Mouse (Mus musculus): Measurements from ENCODE around the gene Edc3. TPM values are rescaled to one million over a fixed set of nuclear protein-coding genes. Genes with fewer than 3 reads are reported as not detected.

Edc3 gene
- polyA plus RNA-seq, 1 experiment from 2014 or later, result 25.1 TPM

DNA sequence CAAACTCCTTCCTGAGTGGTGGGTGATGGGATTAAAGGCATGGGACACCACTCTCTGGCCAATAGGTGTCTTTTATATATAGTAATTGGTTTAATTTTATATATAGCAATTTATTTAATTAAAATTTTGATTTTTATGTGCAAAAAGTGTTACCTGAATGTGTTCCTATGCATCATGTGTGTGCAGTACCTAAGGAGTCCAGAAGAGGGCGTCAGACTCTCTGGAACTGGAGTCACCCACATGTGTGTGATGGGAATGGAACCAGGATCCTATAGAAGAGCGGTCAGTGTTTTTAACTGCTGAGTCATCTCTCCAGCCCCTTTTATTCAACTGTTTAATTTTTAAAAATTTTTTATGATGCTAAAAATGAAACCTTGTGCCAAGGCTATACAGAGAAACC, 3.9 kb downstream of the Edc3 start:
- no peak for DNase-seq (ENCODE audit: low spot score)
- 76% methylated on average over 2 of the region's 2 CpGs for WGBS
- Histone ChIP-seq H3K4me2 (ENCODE audit: low read depth, low read length, severe bottlenecking) (no peak overlapping the region), H3K9me3 (ENCODE audit: control insufficient read depth, low read length) (no peaks in the 10 kb centered on the region; the same call in 1 of the 2 replicates), H3K9ac (ENCODE audit: low read length) (no peak overlapping the region), H3K27ac (ENCODE audit: low read depth, low read length) (no peak overlapping the region), H3K27me3 (ENCODE audit: control insufficient read depth, insufficient read depth, low read length) (no peaks in the 10 kb centered on the region), H3K36me3 (ENCODE audit: control insufficient read depth, insufficient read depth, low read length) (peaks cover 3% of the 10 kb centered on the region; the same call in 1 of the 2 replicates), H3K4me3 (ENCODE audit: low read depth, low read length) (no peak overlapping the region), H3K4me1 (replicated peaks; ENCODE audit: control insufficient read depth, insufficient read depth, low read length) (peaks cover 2% of the 10 kb centered on the region; the same call in 1 of the 2 replicates)
- no peak for ATAC-seq (replicated peaks; ENCODE audit: low FRiP score)

DNA sequence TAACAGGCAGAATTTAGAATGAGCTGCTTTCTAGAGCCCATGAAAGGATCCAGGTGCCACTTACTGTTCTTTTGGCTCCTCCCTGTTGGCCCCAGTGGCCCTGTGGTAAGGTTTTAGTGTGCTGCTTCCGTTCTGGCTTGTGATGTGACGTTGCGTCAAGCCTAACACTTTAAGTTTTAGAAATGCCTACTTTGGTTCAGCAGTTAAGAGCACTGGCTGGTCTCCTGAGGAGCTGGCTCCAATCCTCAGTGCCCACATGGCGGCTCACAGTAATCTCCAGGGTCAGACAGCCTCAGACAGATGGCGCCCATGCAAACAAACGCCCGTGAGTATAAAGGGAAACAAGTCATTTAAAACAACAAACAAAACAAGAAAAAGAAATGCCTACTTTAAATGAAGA, 10.1 kb downstream of the Edc3 start:
- no peak overlapping the region for H3K27ac ChIP-seq (ENCODE audit: low read depth, low read length)
- no peak overlapping the region for H3K4me3 ChIP-seq (ENCODE audit: low read depth, low read length)
- no peak overlapping the region for H3K4me2 ChIP-seq (ENCODE audit: low read depth, low read length, severe bottlenecking)
- no peaks in the 10 kb centered on the region for H3K27me3 ChIP-seq (ENCODE audit: control insufficient read depth, insufficient read depth, low read length)
- no peaks in the 10 kb centered on the region for H3K4me1 ChIP-seq (replicated peaks; ENCODE audit: control insufficient read depth, insufficient read depth, low read length)
- H3K9me3 ChIP-seq (ENCODE audit: control insufficient read depth, low read length), result no peaks in the 10 kb centered on the region
- no peak for ATAC-seq (replicated peaks; ENCODE audit: low FRiP score)
- no peak for DNase-seq (ENCODE audit: low spot score)
- 90% methylated on average over 7 of the region's 7 CpGs for WGBS
- H3K9ac ChIP-seq (ENCODE audit: low read length), result no peak overlapping the region
- H3K36me3 ChIP-seq (ENCODE audit: control insufficient read depth, insufficient read depth, low read length), result peaks cover 5% of the 10 kb centered on the region; the same call in 1 of the 2 replicates

DNA sequence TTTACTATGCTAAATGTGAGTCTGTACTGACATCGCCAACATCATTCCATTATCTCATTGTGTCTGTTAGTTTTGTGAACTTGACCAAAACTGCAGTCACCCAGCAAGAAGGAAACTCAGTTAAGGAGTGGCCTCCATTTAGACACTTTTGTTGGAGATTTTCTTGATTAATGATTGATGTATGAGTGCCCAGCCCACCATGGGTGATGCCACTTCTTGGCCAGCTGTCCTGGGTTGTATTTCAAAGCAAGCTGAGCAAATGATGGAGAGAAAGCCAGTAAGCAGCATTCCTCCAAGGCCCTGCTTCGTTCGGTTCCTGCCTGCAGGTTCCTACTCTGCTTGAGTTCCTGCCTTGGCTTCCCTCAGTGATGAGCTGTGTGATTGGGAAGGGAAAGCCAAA, 12.4 kb downstream of the Edc3 start:
- no peaks in the 10 kb centered on the region for H3K4me1 ChIP-seq (replicated peaks; ENCODE audit: control insufficient read depth, insufficient read depth, low read length)
- H3K36me3 ChIP-seq (ENCODE audit: control insufficient read depth, insufficient read depth, low read length), result peaks cover 3% of the 10 kb centered on the region; the same call in 1 of the 2 replicates
- no peaks in the 10 kb centered on the region for H3K9me3 ChIP-seq (ENCODE audit: control insufficient read depth, low read length)

DNA sequence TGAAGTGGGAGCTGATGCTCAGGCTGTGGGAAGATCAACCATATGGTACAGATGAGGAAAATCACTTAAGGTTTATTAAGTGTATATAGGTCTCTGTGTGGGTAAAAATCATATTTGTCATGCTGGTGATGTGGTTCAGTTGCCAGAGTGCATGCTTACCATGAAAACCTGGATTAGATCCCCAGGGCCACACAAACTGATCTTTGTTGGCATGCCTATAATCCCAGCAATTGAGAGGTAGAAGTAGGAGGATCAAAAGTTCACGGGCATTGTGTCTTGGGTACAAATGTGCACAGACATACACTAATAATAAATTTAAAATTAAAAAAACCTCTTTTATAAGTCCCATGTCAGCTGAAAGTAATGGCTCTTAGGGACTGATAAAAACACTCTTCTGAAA, 14.0 kb downstream of the Edc3 start:
- 86% methylated on average over 1 of the region's 1 CpGs for WGBS
- no peak overlapping the region for H3K4me2 ChIP-seq (ENCODE audit: low read depth, low read length, severe bottlenecking)
- DNase-seq (ENCODE audit: low spot score) (no peak), ATAC-seq (replicated peaks; ENCODE audit: low FRiP score) (no peak)
- no peak overlapping the region for H3K4me3 ChIP-seq (ENCODE audit: low read depth, low read length)
- no peaks in the 10 kb centered on the region for H3K27me3 ChIP-seq (ENCODE audit: control insufficient read depth, insufficient read depth, low read length)
- H3K27ac ChIP-seq (ENCODE audit: low read depth, low read length), result no peak overlapping the region
- H3K4me1 ChIP-seq (replicated peaks; ENCODE audit: control insufficient read depth, insufficient read depth, low read length), result no peaks in the 10 kb centered on the region
- no peak overlapping the region for H3K9ac ChIP-seq (ENCODE audit: low read length)
- H3K9me3 ChIP-seq (ENCODE audit: control insufficient read depth, low read length), result no peaks in the 10 kb centered on the region
- peaks cover 3% of the 10 kb centered on the region; the same call in 1 of the 2 replicates for H3K36me3 ChIP-seq (ENCODE audit: control insufficient read depth, insufficient read depth, low read length)

More for the DNA sequence above, 12.4 kb downstream of the Edc3 start:
- Histone ChIP-seq H3K27ac (ENCODE audit: low read depth, low read length) (no peak overlapping the region), H3K9ac (ENCODE audit: low read length) (no peak overlapping the region), H3K4me3 (ENCODE audit: low read depth, low read length) (no peak overlapping the region), H3K27me3 (ENCODE audit: control insufficient read depth, insufficient read depth, low read length) (no peaks in the 10 kb centered on the region), H3K4me2 (ENCODE audit: low read depth, low read length, severe bottlenecking) (no peak overlapping the region)
- WGBS, result 92% methylated on average over 3 of the region's 3 CpGs
- DNase-seq (ENCODE audit: low spot score) (no peak), ATAC-seq (replicated peaks; ENCODE audit: low FRiP score) (no peak)

DNA sequence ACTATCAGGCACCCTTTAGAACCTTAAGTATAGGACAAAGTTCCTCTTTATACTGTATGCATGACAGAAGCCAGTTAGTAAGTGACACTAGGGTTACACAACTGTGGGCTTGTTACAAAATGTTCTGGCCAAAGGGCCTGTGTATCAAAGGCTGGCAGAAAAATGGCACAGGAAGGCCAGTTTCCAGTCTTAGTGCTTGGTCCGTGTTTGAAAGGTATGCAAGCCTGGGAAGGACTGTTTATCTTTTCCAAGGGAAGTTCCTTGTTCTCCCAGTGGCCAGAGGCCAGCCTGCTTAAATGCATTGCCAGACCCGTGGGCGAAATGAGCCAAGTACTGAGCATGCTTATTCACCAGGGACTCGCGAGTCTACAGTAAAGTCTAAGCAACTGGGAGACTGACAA, 15.0 kb downstream of the Edc3 start:
- Histone ChIP-seq H3K36me3 (ENCODE audit: control insufficient read depth, insufficient read depth, low read length) (peaks cover 3% of the 10 kb centered on the region; the same call in 1 of the 2 replicates), H3K4me2 (ENCODE audit: low read depth, low read length, severe bottlenecking) (no peak overlapping the region), H3K9me3 (ENCODE audit: control insufficient read depth, low read length) (no peaks in the 10 kb centered on the region), H3K4me1 (replicated peaks; ENCODE audit: control insufficient read depth, insufficient read depth, low read length) (no peaks in the 10 kb centered on the region), H3K27me3 (ENCODE audit: control insufficient read depth, insufficient read depth, low read length) (no peaks in the 10 kb centered on the region), H3K4me3 (ENCODE audit: low read depth, low read length) (no peak overlapping the region), H3K9ac (ENCODE audit: low read length) (no peak overlapping the region), H3K27ac (ENCODE audit: low read depth, low read length) (no peak overlapping the region)
- WGBS, result 82% methylated on average over 5 of the region's 5 CpGs
- DNase-seq (ENCODE audit: low spot score) (no peak), ATAC-seq (replicated peaks; ENCODE audit: low FRiP score) (no peak)

DNA sequence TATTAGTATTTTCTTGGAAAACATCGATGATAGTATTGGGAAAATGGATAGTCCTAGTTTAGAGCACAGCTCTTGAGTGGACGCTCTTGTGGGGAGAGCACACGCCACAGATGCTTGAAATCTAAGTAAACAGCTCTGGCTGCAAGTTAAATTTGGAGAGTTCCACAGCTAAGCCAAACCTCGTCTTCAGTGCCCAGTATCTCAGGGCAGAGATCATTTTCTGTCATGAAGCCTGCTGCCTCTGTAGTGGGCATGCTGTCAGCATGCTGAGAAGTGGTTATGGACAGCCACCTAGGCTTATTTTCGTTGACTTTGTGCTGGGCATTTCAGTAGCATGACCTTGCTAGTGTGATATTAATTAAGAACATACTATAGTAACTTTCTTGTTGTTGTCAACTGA, 15.5 kb downstream of the Edc3 start:
- 92% methylated on average over 5 of the region's 5 CpGs for WGBS
- H3K4me1 ChIP-seq (replicated peaks; ENCODE audit: control insufficient read depth, insufficient read depth, low read length), result no peaks in the 10 kb centered on the region
- H3K9ac ChIP-seq (ENCODE audit: low read length), result no peak overlapping the region
- no peak overlapping the region for H3K4me2 ChIP-seq (ENCODE audit: low read depth, low read length, severe bottlenecking)
- ATAC-seq (replicated peaks; ENCODE audit: low FRiP score), result no peak
- peaks cover 3% of the 10 kb centered on the region; the same call in 1 of the 2 replicates for H3K36me3 ChIP-seq (ENCODE audit: control insufficient read depth, insufficient read depth, low read length)
- H3K27me3 ChIP-seq (ENCODE audit: control insufficient read depth, insufficient read depth, low read length), result no peaks in the 10 kb centered on the region
- no peaks in the 10 kb centered on the region for H3K9me3 ChIP-seq (ENCODE audit: control insufficient read depth, low read length)
- H3K27ac ChIP-seq (ENCODE audit: low read depth, low read length), result no peak overlapping the region
- no peak for DNase-seq (ENCODE audit: low spot score)
- H3K4me3 ChIP-seq (ENCODE audit: low read depth, low read length), result no peak overlapping the region

DNA sequence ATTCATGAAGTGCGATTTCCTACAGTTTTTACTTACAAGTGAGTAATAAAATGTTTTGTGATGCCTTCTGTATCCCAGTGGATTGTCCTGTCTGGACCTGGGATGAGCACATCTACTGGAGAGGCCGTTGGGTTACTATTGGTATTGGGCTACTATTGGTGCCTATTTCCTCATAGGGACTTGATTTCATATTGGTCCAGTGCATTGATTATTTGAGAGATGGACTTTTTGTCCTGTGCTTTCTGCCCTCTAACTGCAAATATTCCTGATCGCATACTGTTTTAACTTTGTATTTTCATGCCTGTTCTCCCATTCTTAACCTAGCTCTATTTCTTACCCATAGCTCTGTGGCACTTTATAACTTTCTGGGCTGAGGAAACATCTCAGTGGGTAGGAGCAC, 16.4 kb downstream of the Edc3 start:
- no peak for DNase-seq (ENCODE audit: low spot score)
- H3K27ac ChIP-seq (ENCODE audit: low read depth, low read length), result no peak overlapping the region
- H3K36me3 ChIP-seq (ENCODE audit: control insufficient read depth, insufficient read depth, low read length), result peaks cover 3% of the 10 kb centered on the region; the same call in 1 of the 2 replicates
- no peaks in the 10 kb centered on the region for H3K27me3 ChIP-seq (ENCODE audit: control insufficient read depth, insufficient read depth, low read length)
- H3K4me3 ChIP-seq (ENCODE audit: low read depth, low read length), result no peak overlapping the region
- no peaks in the 10 kb centered on the region for H3K4me1 ChIP-seq (replicated peaks; ENCODE audit: control insufficient read depth, insufficient read depth, low read length)
- no peak for ATAC-seq (replicated peaks; ENCODE audit: low FRiP score)
- no peak overlapping the region for H3K4me2 ChIP-seq (ENCODE audit: low read depth, low read length, severe bottlenecking)
- 89% methylated on average over 3 of the region's 3 CpGs for WGBS
- H3K9ac ChIP-seq (ENCODE audit: low read length), result no peak overlapping the region
- no peaks in the 10 kb centered on the region for H3K9me3 ChIP-seq (ENCODE audit: control insufficient read depth, low read length)

DNA sequence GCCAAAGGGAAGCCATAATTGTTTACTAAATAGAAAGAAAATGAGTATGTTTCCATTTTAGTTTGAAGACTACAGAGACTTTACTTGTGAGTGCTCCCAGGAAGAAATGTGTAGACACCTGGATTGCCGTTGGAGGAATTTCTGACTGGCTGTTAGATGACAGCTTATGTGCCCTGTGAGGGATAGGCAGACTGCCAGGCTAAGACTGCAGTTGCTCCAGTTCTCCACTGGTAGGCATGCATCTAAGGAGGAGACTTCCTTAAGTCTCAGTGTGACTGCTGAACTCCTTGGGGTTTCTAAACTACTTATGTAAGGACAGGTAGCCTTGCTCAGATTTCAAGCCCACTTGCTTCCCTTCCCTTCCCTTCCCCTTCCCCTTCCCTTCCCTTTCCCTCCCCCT, 20.0 kb downstream of the Edc3 start:
- H3K9me3 ChIP-seq (ENCODE audit: control insufficient read depth, low read length), result no peaks in the 10 kb centered on the region
- H3K4me3 ChIP-seq (ENCODE audit: low read depth, low read length), result no peak overlapping the region
- H3K4me2 ChIP-seq (ENCODE audit: low read depth, low read length, severe bottlenecking), result no peak overlapping the region
- H3K36me3 ChIP-seq (ENCODE audit: control insufficient read depth, insufficient read depth, low read length), result no peaks in the 10 kb centered on the region; the same call in 1 of the 2 replicates
- H3K27ac ChIP-seq (ENCODE audit: low read depth, low read length), result no peak overlapping the region
- H3K9ac ChIP-seq (ENCODE audit: low read length), result no peak overlapping the region
- ATAC-seq (replicated peaks; ENCODE audit: low FRiP score) (no peak), DNase-seq (ENCODE audit: low spot score) (no peak)
- H3K4me1 ChIP-seq (replicated peaks; ENCODE audit: control insufficient read depth, insufficient read depth, low read length), result no peaks in the 10 kb centered on the region
- no peaks in the 10 kb centered on the region for H3K27me3 ChIP-seq (ENCODE audit: control insufficient read depth, insufficient read depth, low read length)
- WGBS, result 96% methylated on average over 1 of the region's 1 CpGs

DNA sequence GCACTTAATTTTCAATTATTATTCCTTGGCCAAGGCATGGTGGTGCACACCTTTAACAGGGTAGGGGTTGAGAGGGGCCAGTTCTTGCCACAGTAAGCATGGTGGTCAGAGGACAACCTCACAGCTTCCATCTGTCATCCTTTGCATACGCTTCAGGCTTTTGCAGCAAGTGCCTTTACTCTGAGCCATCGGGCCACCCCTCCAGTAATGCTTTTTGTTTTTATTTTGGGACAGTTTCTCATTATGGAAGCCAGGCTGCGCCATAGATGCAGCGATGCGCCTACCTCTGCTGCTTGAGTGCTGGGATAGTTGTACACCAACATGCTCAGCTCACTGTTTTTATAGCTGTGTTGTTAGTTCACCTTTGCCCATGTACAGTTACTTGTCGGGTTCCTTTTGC, 25.3 kb downstream of the Edc3 start:
- Histone ChIP-seq H3K36me3 (ENCODE audit: control insufficient read depth, insufficient read depth, low read length) (no peaks in the 10 kb centered on the region), H3K9ac (ENCODE audit: low read length) (no peak overlapping the region), H3K27me3 (ENCODE audit: control insufficient read depth, insufficient read depth, low read length) (no peaks in the 10 kb centered on the region), H3K4me3 (ENCODE audit: low read depth, low read length) (no peak overlapping the region), H3K9me3 (ENCODE audit: control insufficient read depth, low read length) (no peaks in the 10 kb centered on the region), H3K4me1 (replicated peaks; ENCODE audit: control insufficient read depth, insufficient read depth, low read length) (no peaks in the 10 kb centered on the region), H3K27ac (ENCODE audit: low read depth, low read length) (no peak overlapping the region), H3K4me2 (ENCODE audit: low read depth, low read length, severe bottlenecking) (no peak overlapping the region)
- WGBS, result 97% methylated on average over 6 of the region's 6 CpGs
- DNase-seq (ENCODE audit: low spot score), result peak; percentile 15
- no peak for ATAC-seq (replicated peaks; ENCODE audit: low FRiP score)

All from forebrain, embryonic 11.5 days (tissue).